Mouse (Mus musculus) inflammation-experienced regulatory T-cells, adult 6 months (primary cell): ENCODE data around the gene Myo1c. TPM values are rescaled to one million over a fixed set of nuclear protein-coding genes. Genes with fewer than 3 reads are reported as not detected.

ENCODE experiments used
- ATAC-seq: one replicate; pipeline ENCODE4 v1.8.0; 2017
- polyA plus RNA-seq, 3 experiments: library from polyadenylated mRNA; unstranded; fragments of 100-300 nt; shearing (Covaris generic); gene quantifications; one replicate each; pipeline ENCODE4 v1.2.1; 2017

Gene Myo1c
- polyA plus RNA-seq, 3 experiments from 2014 or later, result 15.6 to 24.5 (median 23.1) TPM

- no peak for ATAC-seq
These were observed 688 bp downstream of the Myo1c start for GRCm38 (mm10) chr11:75650958-75651425.

GRCm38 (mm10) chr11:75651426-75652221 lies 1.3 kb downstream of the Myo1c start:
- ATAC-seq, result peak; percentile 59

GRCm38 (mm10) chr11:75652222-75652941 lies 2.1 kb downstream of the Myo1c start:
- ATAC-seq, result peak; percentile 11

DNA sequence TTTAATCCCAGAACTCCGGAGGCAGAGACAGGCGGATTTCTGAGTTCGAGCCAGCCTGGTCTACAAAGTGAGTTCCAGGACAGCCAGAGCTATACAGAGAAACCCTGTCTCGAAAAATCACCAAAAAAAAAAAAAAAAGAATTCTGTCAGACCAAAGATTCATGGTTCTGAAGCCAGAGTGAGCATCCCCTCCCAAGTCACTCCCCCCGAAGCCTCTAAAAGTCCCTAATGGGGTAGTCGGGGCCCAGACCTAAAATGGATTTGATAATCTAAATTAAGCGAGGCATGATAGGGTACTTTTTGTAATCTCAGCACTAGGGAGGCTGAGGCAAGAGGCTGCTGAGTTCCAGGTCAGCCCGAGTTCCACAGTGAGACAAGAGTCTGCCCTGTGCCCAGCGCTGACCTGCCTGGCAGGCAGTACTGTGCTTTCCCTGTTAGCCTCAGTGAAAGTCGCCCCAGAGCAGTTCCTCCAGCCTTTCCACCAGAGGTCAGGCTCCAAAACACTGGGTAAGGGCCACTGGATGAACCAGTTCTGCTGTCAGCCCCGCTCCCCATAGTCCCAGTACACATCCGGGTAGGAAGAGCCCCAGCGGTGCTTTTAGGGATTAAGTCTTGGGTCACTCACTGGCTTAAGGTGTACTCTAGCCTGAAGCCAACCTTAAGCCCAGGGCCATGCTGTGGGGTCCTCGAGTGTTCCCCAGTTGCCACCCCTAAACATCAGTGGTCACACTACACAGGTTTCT lies 2.8 kb downstream of the Myo1c start:
- no peak for ATAC-seq

DNA sequence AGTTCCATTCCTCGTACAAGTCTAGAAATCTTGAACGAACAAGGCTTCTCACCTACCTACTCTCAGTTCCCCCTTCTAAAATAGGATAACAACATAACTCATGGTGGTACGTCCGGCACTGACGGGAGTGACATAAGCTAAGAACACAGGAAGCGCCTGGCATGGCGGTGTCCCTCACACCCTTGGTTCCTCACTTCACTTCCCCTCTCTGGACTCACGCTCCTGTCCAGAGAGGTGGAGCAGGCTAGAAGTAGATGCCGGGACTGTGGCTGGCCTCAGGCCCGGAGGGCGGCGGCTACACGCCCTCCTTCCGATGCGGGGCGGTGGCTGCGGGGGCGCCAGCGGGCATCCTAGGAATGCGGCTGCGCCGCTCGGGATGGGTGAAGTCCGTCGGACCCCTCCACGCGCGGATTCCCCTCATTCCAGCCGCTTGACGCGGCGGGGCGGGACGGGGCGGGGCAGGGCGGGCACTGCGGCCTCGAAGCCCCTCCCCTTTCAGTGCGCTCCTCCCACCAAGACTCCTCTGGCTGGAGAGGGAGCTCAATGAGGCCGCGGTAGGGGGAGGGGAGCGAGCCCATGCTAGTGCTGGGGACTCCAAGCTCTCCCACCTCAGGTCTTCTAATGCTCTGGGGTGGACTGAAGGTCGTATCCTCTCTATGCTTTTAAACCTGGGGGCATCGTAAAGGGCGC lies 3.6 kb downstream of the Myo1c start:
- peak; percentile 32 for ATAC-seq

DNA sequence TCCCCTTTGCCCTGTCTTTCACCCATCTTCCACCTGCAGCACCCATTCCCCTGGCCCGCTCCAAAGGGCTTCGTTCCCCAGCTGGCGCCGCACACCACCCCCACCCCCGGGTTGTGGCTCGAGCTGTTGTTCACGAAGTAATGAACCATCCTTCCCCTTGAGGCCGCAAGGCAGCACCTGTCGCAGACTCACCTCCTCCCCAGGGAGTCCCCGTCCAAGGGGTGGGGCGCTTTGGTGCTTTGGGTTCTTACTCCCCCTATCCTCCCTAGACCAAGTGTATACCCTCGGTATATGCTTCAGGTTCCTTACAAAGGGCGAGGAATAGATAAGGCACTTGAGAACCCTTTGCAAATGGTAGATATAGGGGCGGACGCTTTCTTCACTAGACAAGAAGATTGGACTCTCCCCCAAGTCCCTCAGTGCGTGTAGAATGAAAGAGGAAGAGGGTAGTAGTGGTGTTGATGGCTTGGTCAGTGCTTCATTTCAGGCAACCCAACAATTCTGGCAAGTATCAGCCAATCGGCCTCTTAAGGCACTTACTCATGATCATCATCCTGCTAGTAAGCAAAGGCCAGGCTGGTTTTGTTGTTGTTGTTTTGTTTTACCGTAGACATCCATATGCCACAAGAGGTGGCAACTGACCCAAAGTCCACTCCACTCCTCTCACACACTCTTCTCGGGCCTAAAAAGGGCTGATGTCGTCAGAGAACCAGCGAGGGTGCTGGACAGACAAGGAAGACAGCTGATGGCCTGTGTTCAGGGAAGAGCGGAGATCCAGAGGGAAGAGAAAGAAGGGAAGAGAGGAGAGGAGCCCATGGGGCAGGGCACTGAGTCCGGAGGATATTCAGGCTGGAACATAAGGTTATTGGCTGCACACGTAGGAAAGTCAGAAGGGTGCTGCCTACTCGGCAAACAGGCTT lies 4.4 kb downstream of the Myo1c start:
- peak; percentile 32 for ATAC-seq

DNA sequence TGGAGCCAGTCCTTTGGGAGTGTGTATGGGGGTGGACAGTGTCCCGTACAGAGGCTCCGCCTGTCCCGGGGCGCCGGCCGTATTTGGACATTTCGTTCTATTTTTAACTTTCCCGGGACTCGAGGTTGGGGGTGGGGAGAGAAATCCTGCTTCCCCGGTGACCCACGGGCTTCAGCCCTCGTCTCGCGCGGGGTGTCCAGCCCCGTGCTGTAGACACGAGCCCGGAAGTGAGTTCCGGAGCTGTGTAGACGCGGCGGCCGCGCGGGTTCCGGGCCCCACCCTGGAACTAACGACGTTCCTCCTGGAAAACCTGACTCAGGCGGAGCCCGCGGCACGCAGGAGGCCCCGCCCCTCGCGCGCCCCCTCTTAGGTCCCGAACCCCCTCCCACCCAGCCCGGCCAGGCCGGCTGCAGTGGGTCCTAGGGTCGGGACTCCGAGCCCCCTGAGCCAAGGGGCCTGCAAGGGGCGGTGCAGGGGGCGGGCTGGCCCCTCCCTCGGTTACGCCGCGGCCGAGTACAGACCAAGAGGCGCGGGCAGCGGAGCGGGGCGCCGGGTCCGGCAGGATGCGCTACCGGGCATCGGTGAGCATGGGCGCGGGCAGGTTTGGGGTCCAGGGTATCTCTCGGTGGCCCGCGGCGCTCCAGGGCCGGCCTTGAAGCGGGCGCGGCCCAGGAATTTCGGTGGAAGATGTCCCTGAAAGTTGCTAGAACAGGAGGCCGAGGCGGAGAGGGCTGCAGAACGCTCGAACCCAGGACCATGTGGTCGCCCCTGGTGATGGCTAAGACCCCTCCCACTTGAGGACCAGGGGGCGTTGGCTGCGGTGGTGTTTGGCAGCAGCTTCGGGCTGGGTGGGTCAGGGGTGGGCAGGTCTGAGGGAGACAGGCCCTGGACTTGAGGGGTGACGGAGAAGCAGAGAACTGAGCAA lies 5.6 kb downstream of the Myo1c start:
- peak; percentile 24 for ATAC-seq

DNA sequence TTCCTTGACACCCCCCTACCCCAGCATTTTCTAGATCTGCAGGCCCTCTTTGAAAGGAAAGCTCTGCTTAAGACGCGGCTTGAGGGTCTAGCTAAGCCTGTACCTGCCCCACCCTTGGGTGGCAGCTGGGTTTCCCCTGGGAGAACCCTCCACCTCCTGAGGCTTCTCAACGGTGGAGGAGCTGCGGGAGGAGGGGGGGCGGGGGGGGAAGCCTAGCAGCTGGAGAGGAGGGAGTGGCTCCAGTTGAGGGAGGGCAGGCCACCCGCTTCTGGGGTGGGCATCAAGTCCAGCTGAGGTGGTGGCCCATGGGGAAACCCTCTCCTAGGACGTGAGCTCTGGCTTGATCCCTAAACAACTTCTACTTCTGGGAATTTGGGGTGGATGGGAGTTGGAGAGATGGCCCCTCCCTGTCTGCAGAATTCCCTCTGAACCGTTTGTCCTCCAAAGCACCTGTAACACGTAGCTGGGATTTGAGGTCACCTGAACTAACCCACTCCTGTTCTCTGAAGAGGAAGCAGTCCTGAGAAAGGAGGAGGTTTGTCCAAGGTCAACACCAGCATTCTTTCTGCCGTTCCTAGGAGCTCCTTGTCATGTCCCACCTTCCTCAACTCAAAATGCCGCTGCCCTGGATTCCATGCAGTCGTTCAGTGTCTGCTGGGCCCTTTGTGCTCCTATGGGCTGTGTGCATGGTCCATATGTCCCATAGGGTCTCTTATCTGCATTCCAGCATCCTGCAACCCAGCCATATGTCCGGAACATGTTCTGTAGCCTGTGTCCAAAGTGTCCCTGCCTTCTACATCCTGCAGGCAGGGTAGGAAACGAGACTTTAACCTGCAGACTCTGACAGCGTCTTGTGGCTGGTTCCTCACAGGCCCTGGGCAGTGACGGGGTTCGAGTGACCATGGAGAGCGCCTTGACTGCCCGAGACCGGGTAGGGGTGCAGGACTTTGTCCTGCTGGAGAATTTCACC lies 6.6 kb downstream of the Myo1c start:
- no peak for ATAC-seq

DNA sequence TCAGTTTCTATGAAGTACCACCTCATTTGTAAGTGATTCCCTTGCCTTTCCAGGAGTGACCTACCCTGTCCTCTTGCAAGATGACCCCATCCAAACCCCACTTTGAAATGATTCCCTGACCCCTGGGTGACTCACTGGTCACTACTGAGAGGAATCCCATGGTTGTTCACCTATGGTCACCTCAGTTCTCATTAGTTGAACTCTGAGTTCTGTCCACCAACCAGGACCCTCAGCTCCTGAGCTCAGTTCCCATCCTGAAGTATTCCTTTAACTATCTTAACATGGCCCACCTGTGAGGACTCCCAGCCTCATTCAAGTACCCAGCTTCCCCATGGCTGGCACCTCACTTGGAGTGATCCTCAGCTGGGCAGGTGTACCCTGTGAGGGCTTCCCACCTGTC lies 7.5 kb downstream of the Myo1c start:
- no peak for ATAC-seq

GRCm38 (mm10) chr11:75658311-75658710 lies 8.0 kb downstream of the Myo1c start:
- ATAC-seq, result no peak

GRCm38 (mm10) chr11:75658996-75659750 lies 8.9 kb downstream of the Myo1c start:
- ATAC-seq, result no peak

GRCm38 (mm10) chr11:75660081-75660590 lies 9.8 kb downstream of the Myo1c start:
- ATAC-seq, result no peak

- no peak for ATAC-seq
These were observed 10.9 kb downstream of the Myo1c start for GRCm38 (mm10) chr11:75660941-75661800.

DNA sequence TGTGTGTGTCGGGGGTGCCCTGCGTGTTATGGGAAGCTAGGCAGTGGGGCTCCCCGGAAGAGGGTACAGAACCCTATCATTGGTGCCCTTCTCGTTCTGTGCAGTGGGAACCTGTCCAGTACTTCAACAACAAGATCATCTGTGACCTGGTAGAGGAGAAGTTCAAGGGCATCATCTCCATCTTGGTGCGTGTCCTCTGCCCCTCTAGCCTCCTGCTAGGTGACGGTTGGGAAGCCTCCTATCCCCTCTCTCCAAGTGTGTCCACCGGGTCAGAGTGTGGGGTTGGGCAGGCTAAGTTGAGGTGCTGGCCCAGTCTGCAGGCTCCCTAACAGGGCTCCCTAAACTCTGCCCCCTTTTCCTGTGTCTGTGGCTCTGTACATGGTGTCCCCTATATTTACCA lies 11.8 kb downstream of the Myo1c start:
- no peak for ATAC-seq

- no peak for ATAC-seq
These were observed 16.0 kb downstream of the Myo1c start for GRCm38 (mm10) chr11:75666296-75666695.

GRCm38 (mm10) chr11:75668621-75669020 lies 18.3 kb downstream of the Myo1c start:
- ATAC-seq, result no peak
